Mouse (Mus musculus): Measurements from ENCODE around the gene Olfr215. TPM values are rescaled to one million over a fixed set of nuclear protein-coding genes. Genes with fewer than 3 reads are reported as not detected.
"Not testable (repeated sequence)": the region's sequence is repeated elsewhere in the genome, so short reads cannot be mapped to it uniquely, and the experiment has no call there.

Gene Olfr215
- polyA plus RNA-seq, 1 experiment from 2014 or later: not detected

GRCm38 (mm10) chr6:116554952-116555351 lies 29.0 kb downstream of the Olfr215 start:
- WGBS: 76% methylated on average over 3 of the region's 3 CpGs

GRCm38 (mm10) chr6:116553935-116554334 lies 30.1 kb downstream of the Olfr215 start, which contains the start of gene Olfr214:
Gene Olfr214, plus strand, starts transcription at chr6:116554235.
- H3K4me3 ChIP-seq (replicated peaks): no peak within 1 kb of the TSS
- no peak within 1 kb of the TSS for H3K27ac ChIP-seq
- 81% methylated on average over 1 of the region's 1 CpGs for WGBS
- ATAC-seq: no peak
- no peaks in the 10 kb centered on the region for H3K4me1 ChIP-seq (replicated peaks)
- no peaks in the 10 kb centered on the region for H3K36me3 ChIP-seq
- H3K9ac ChIP-seq (replicated peaks): no peak within 1 kb of the TSS
- no peaks in the 10 kb centered on the region for H3K9me3 ChIP-seq
- no peaks in the 10 kb centered on the region for H3K27me3 ChIP-seq
- no peak within 1 kb of the TSS for H3K4me2 ChIP-seq (replicated peaks)

More at GRCm38 (mm10) chr6:116554952-116555351, 29.0 kb downstream of the Olfr215 start:
- no peaks in the 10 kb centered on the region for H3K4me1 ChIP-seq (replicated peaks)
- H3K4me3 ChIP-seq (replicated peaks): no peak overlapping the region
- no peaks in the 10 kb centered on the region for H3K9me3 ChIP-seq
- no peak overlapping the region for H3K4me2 ChIP-seq (replicated peaks)
- no peaks in the 10 kb centered on the region for H3K27me3 ChIP-seq
- ATAC-seq: no peak
- no peak overlapping the region for H3K27ac ChIP-seq
- H3K9ac ChIP-seq (replicated peaks): no peak overlapping the region
- no peaks in the 10 kb centered on the region for H3K36me3 ChIP-seq

GRCm38 (mm10) chr6:116550841-116551240 lies 33.2 kb downstream of the Olfr215 start, which contains the start of gene Gm5580:
Gene Gm5580, plus strand, starts transcription at chr6:116551141.
- not testable (repeated sequence) for H3K9me3 ChIP-seq; H3K4me3 ChIP-seq (replicated peaks); H3K4me2 ChIP-seq (replicated peaks); H3K27ac ChIP-seq; H3K4me1 ChIP-seq (replicated peaks); ATAC-seq; H3K27me3 ChIP-seq; H3K36me3 ChIP-seq; H3K9ac ChIP-seq (replicated peaks)
- 96% methylated on average over 11 of the region's 11 CpGs for WGBS

- H3K4me2 ChIP-seq (replicated peaks): no peak overlapping the region
- no peak overlapping the region for H3K27ac ChIP-seq
- H3K9ac ChIP-seq (replicated peaks): no peak overlapping the region
- H3K27me3 ChIP-seq: no peaks in the 10 kb centered on the region
- no peak overlapping the region for H3K4me3 ChIP-seq (replicated peaks)
- no peak for ATAC-seq
- H3K9me3 ChIP-seq: no peaks in the 10 kb centered on the region
- H3K36me3 ChIP-seq: no peaks in the 10 kb centered on the region
- no peaks in the 10 kb centered on the region for H3K4me1 ChIP-seq (replicated peaks)
- WGBS: 91% methylated on average over 2 of the region's 2 CpGs
Observed at GRCm38 (mm10) chr6:116542500-116542899, 41.5 kb downstream of the Olfr215 start.

- H3K36me3 ChIP-seq: no peaks in the 10 kb centered on the region
- WGBS: 86% methylated on average over 1 of the region's 1 CpGs
- H3K27me3 ChIP-seq: no peaks in the 10 kb centered on the region
- no peaks in the 10 kb centered on the region for H3K9me3 ChIP-seq
- H3K27ac ChIP-seq: no peak within 1 kb of the TSS
- no peak within 1 kb of the TSS for H3K4me2 ChIP-seq (replicated peaks)
- no peak within 1 kb of the TSS for H3K4me3 ChIP-seq (replicated peaks)
- no peak within 1 kb of the TSS for H3K9ac ChIP-seq (replicated peaks)
- no peaks in the 10 kb centered on the region for H3K4me1 ChIP-seq (replicated peaks)
- ATAC-seq: no peak
Observed at GRCm38 (mm10) chr6:116538156-116538555, 45.8 kb downstream of the Olfr215 start, which contains the start of gene Olfr213. Gene Olfr213, plus strand, starts transcription at chr6:116538456.

Other genes with a start within 250 kb of the Olfr215 start
- 68.5 and 68.9 TPM in 2 replicates for gene March8, start 246.2 kb downstream of the Olfr215 start, polyA plus RNA-seq (2015; fragmentation: Nextera tagmentation; extraction: Ambion mirVana)
- 0.58 and 0.59 TPM in 2 replicates for gene Alox5, start 123.0 kb downstream of the Olfr215 start, polyA plus RNA-seq (2015; fragmentation: Nextera tagmentation; extraction: Ambion mirVana)
- not detected in 2 replicates for gene Olfr211, start 95.1 kb downstream of the Olfr215 start, polyA plus RNA-seq (2015; fragmentation: Nextera tagmentation; extraction: Ambion mirVana)
- not detected in 2 replicates for gene Olfr212, start 77.7 kb downstream of the Olfr215 start, polyA plus RNA-seq (2015; fragmentation: Nextera tagmentation; extraction: Ambion mirVana)
- not detected in 2 replicates for gene Olfr213, start 45.7 kb downstream of the Olfr215 start, polyA plus RNA-seq (2015; fragmentation: Nextera tagmentation; extraction: Ambion mirVana)
- gene Gm5580, start 33.1 kb downstream of the Olfr215 start, polyA plus RNA-seq (2015; fragmentation: Nextera tagmentation; extraction: Ambion mirVana): 0.38 and 1.0 TPM in 2 replicates
- not detected in 2 replicates for gene Olfr214, start 30.0 kb downstream of the Olfr215 start, polyA plus RNA-seq (2015; fragmentation: Nextera tagmentation; extraction: Ambion mirVana)
- 237 and 241 TPM in 2 replicates for gene Zfp422, start 44.8 kb upstream of the Olfr215 start, polyA plus RNA-seq (2015; fragmentation: Nextera tagmentation; extraction: Ambion mirVana)
- 5.0 and 6.0 TPM in 2 replicates for gene Depp1, start 66.4 kb upstream of the Olfr215 start, polyA plus RNA-seq (2015; fragmentation: Nextera tagmentation; extraction: Ambion mirVana)
- 15.3 and 21.8 TPM in 2 replicates for gene Rassf4, start 89.8 kb upstream of the Olfr215 start, polyA plus RNA-seq (2015; fragmentation: Nextera tagmentation; extraction: Ambion mirVana)
- gene Tmem72, start 132.7 kb upstream of the Olfr215 start, polyA plus RNA-seq (2015; fragmentation: Nextera tagmentation; extraction: Ambion mirVana): 0.10 and 0.23 TPM in 2 replicates

Measured in midbrain, embryonic 13.5 days (tissue).